In the genomic region with DNA sequence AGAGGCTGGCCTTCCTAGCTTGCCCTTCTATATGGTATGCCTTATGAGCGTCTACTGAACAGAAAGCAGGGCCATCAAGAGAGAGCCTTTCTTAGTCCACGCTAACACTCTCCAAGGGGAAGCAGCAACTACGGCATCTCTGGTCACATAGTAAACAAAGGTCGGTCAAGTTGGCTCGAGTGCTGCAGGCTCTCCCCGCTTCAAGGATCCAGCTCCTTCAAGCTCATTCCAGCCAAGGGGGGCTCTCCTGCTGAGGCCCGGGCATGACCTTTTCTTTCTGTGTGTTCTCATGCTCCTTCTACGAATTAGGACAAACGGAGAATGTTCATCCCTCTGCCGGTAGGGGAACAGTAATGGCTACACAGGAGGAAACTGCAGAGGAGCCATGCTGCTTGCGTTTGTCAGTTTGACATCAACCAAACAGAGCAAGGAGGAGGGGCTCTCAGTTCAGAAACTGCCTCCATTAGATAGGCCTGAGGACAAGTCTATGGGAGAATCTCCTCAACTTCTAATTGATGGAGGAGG, we compare ENCODE assay signal across 23 mouse cellular contexts. TPM values are rescaled to one million over a fixed set of nuclear protein-coding genes. Genes with fewer than 3 reads are reported as not detected.
DNase-seq lines count a peak whose midpoint lies in the region; ATAC-seq and TF ChIP-seq lines count a peak whose summit lies in the region.
"Had no signal": no experiment of that assay in that cellular context is flagged by ENCODE, and none has a peak within 500 bp of the region (broad histone marks: within the 10 kb centered on the region; RNA-seq: fewer than 3 reads in every experiment).

No protein-coding gene starts in this region.

- H3K9me3 ChIP-seq in liver, embryonic 12.5 days (replicated peaks): no peaks in the 10 kb centered on the region
- H3K9me3 ChIP-seq in liver, embryonic 11.5 days (ENCODE audit: control insufficient read depth, low read length): no peaks in the 10 kb centered on the region
- no peaks in the 10 kb centered on the region for H3K9me3 ChIP-seq in midbrain, embryonic 10.5 days (replicated peaks)
- no peaks in the 10 kb centered on the region for H3K9me3 ChIP-seq in midbrain, embryonic 14.5 days (ENCODE audit: control insufficient read depth, low read length)
- no peaks in the 10 kb centered on the region for H3K9me3 ChIP-seq in stomach, postnatal 0 days (ENCODE audit: control insufficient read depth, low read length)
- H3K9me3 ChIP-seq: embryonic facial prominence, embryonic 10.5 days; embryonic facial prominence, embryonic 15.5 days; heart, embryonic 12.5 days; limb, embryonic 12.5 days; megakaryocyte, embryonic 14.5 days; midbrain, embryonic 13.5 days had no signal

- H3K4me1 ChIP-seq in liver, embryonic 12.5 days: peaks cover 57% of the 10 kb centered on the region
- peaks cover 19% of the 10 kb centered on the region for H3K4me1 ChIP-seq in liver, embryonic 11.5 days (replicated peaks; ENCODE audit: control insufficient read depth, insufficient read depth, low read length)
- peaks cover 5% of the 10 kb centered on the region for H3K4me1 ChIP-seq in midbrain, embryonic 10.5 days
- no peaks in the 10 kb centered on the region for H3K4me1 ChIP-seq in midbrain, embryonic 14.5 days (ENCODE audit: control insufficient read depth, insufficient read depth, low read length)
- H3K4me1 ChIP-seq in stomach, postnatal 0 days (replicated peaks; ENCODE audit: control insufficient read depth, insufficient read depth): no peaks in the 10 kb centered on the region

- 0 out of 2 replicates have a peak, but pooled peaks have one; percentile 15 for TF ChIP-seq CTCF in stomach, postnatal 0 days (IDR thresholded peaks at IDR 0.05; ENCODE audit: low read depth)

- no peak for TF ChIP-seq EP300 in stomach, postnatal 0 days (optimal IDR thresholded peaks at IDR 0.05)

- H3K27ac ChIP-seq in liver, embryonic 12.5 days: peak overlapping the region; percentile 43; the same call in 1 of the 2 replicates
- no peak overlapping the region for H3K27ac ChIP-seq in liver, embryonic 11.5 days (ENCODE audit: low read depth, low read length)
- H3K27ac ChIP-seq in midbrain, embryonic 10.5 days (replicated peaks): no peak overlapping the region
- no peak overlapping the region for H3K27ac ChIP-seq in midbrain, embryonic 14.5 days (replicated peaks; ENCODE audit: low read depth, low read length)
- H3K27ac ChIP-seq in stomach, postnatal 0 days (replicated peaks): no peak overlapping the region
- H3K27ac ChIP-seq: embryonic facial prominence, embryonic 10.5 days; embryonic facial prominence, embryonic 15.5 days; hindbrain, embryonic 14.5 days; left cerebral cortex, adult 2 months; limb, embryonic 12.5 days; liver, embryonic 14.5 days; midbrain, embryonic 13.5 days had no signal

- H3K36me3 ChIP-seq in liver, embryonic 12.5 days: peaks cover 95% of the 10 kb centered on the region
- H3K36me3 ChIP-seq in liver, embryonic 11.5 days (ENCODE audit: control insufficient read depth, insufficient read depth, low read length): peaks cover 38% of the 10 kb centered on the region
- H3K36me3 ChIP-seq in midbrain, embryonic 10.5 days: peaks cover 77% of the 10 kb centered on the region
- H3K36me3 ChIP-seq in midbrain, embryonic 14.5 days (ENCODE audit: control insufficient read depth, insufficient read depth, low read length): peaks cover 17% of the 10 kb centered on the region
- H3K36me3 ChIP-seq in stomach, postnatal 0 days (ENCODE audit: control insufficient read depth, insufficient read depth, low read length): peaks cover 10% of the 10 kb centered on the region

- no peak for DNase-seq in liver, embryonic 11.5 days (ENCODE audit: low spot score)
- DNase-seq in midbrain, embryonic 10.5 days (ENCODE audit: low spot score): peak; percentile 10
- no peak for DNase-seq in midbrain, embryonic 14.5 days
- peak; percentile 76 for DNase-seq in ZHBTc4 (ENCODE audit: low read depth, low spot score)
- no peak for DNase-seq in stomach, postnatal 0 days (ENCODE audit: low spot score)
- DNase-seq in embryo, embryonic 9.5 days (ENCODE audit: extremely low spot score): no peak
- DNase-seq: adrenal gland, adult 2 months; gastrocnemius, postnatal 25 days; kidney, adult 9 months had no signal

- ATAC-seq in liver, embryonic 12.5 days: no peak
- ATAC-seq in liver, embryonic 11.5 days (replicated peaks; ENCODE audit: low FRiP score): no peak
- no peak for ATAC-seq in midbrain, embryonic 14.5 days (ENCODE audit: low FRiP score, low TSS enrichment)
- ATAC-seq in stomach, postnatal 0 days (ENCODE audit: low FRiP score, low TSS enrichment): no peak
- ATAC-seq in frontal cortex, adult (ENCODE audit: low TSS enrichment): no peak
- ATAC-seq: forebrain, embryonic 14.5 days; midbrain, embryonic 13.5 days had no signal

- WGBS in liver, embryonic 12.5 days (ENCODE audit: insufficient replicate concordance): 88% methylated on average over 11 of the region's 11 CpGs
- WGBS in liver, embryonic 11.5 days: 83% methylated on average over 11 of the region's 11 CpGs
- WGBS in midbrain, embryonic 10.5 days: 85% methylated on average over 11 of the region's 11 CpGs
- 84% methylated on average over 11 of the region's 11 CpGs for WGBS in midbrain, embryonic 14.5 days
- WGBS in stomach, postnatal 0 days: 76% methylated on average over 11 of the region's 11 CpGs

- no peak overlapping the region for H3K4me2 ChIP-seq in liver, embryonic 12.5 days
- no peak overlapping the region for H3K4me2 ChIP-seq in liver, embryonic 11.5 days
- no peak overlapping the region for H3K4me2 ChIP-seq in midbrain, embryonic 14.5 days (ENCODE audit: low read length)
- H3K4me2 ChIP-seq in stomach, postnatal 0 days (replicated peaks; ENCODE audit: low read depth): no peak overlapping the region
- H3K4me2 ChIP-seq: embryonic facial prominence, embryonic 15.5 days; heart, embryonic 12.5 days; hindbrain, embryonic 14.5 days; limb, embryonic 12.5 days; midbrain, embryonic 13.5 days had no signal

- H3K9ac ChIP-seq in liver, embryonic 12.5 days: no peak overlapping the region
- H3K9ac ChIP-seq in liver, embryonic 11.5 days (ENCODE audit: low read depth, low read length): no peak overlapping the region
- no peak overlapping the region for H3K9ac ChIP-seq in midbrain, embryonic 14.5 days (replicated peaks; ENCODE audit: low read length)
- H3K9ac ChIP-seq in stomach, postnatal 0 days (ENCODE audit: low read length): no peak overlapping the region
- H3K9ac ChIP-seq: embryonic facial prominence, embryonic 15.5 days; heart, embryonic 12.5 days; hindbrain, embryonic 14.5 days; limb, embryonic 12.5 days; liver, embryonic 14.5 days; midbrain, embryonic 13.5 days had no signal

- H3K4me3 ChIP-seq in liver, embryonic 12.5 days: no peak overlapping the region
- no peak overlapping the region for H3K4me3 ChIP-seq in liver, embryonic 11.5 days (ENCODE audit: low read depth, low read length)
- H3K4me3 ChIP-seq in midbrain, embryonic 10.5 days: no peak overlapping the region
- H3K4me3 ChIP-seq in midbrain, embryonic 14.5 days (replicated peaks; ENCODE audit: low read depth, low read length): no peak overlapping the region
- H3K4me3 ChIP-seq in stomach, postnatal 0 days (ENCODE audit: low read depth, low read length): no peak overlapping the region
- H3K4me3 ChIP-seq: embryonic facial prominence, embryonic 10.5 days; embryonic facial prominence, embryonic 15.5 days; heart, embryonic 12.5 days; left cerebral cortex, adult 2 months; limb, embryonic 12.5 days; megakaryocyte, embryonic 14.5 days; midbrain, embryonic 13.5 days had no signal

- H3K27me3 ChIP-seq in liver, embryonic 12.5 days (replicated peaks): no peaks in the 10 kb centered on the region
- no peaks in the 10 kb centered on the region for H3K27me3 ChIP-seq in liver, embryonic 11.5 days (replicated peaks; ENCODE audit: control insufficient read depth, insufficient read depth, low read length)
- no peaks in the 10 kb centered on the region for H3K27me3 ChIP-seq in midbrain, embryonic 10.5 days (ENCODE audit: low read depth, poor library complexity, severe bottlenecking)
- H3K27me3 ChIP-seq in midbrain, embryonic 14.5 days (ENCODE audit: control insufficient read depth, insufficient read depth, low read length): no peaks in the 10 kb centered on the region
- H3K27me3 ChIP-seq in stomach, postnatal 0 days (ENCODE audit: control insufficient read depth, insufficient read depth, low read length): no peaks in the 10 kb centered on the region
- H3K27me3 ChIP-seq: CH12.LX; embryonic facial prominence, embryonic 15.5 days; heart, embryonic 12.5 days; limb, embryonic 12.5 days; megakaryocyte, embryonic 14.5 days; midbrain, embryonic 13.5 days had no signal

RNA-seq across cellular contexts. Expression of gene Pnma1, which starts 15.4 kb away (rescaled TPM):
- polyA plus RNA-seq in liver, embryonic 12.5 days (2016; fragmentation: Nextera tagmentation; extraction: Ambion mirVana): 0.08 and 0.20 TPM in 2 replicates
- polyA plus RNA-seq in liver, embryonic 11.5 days (2014; fragmentation: Nextera tagmentation; extraction: Ambion mirVana): 0.27 and 0.53 TPM in 2 replicates
- polyA plus RNA-seq in midbrain, embryonic 10.5 days (2016; fragmentation: Nextera tagmentation; extraction: Ambion mirVana): 2.1 and 3.3 TPM in 2 replicates
- 5.4 and 6.2 TPM in 2 replicates for polyA plus RNA-seq in midbrain, embryonic 14.5 days (2014; fragmentation: Nextera tagmentation; extraction: Ambion mirVana)
- polyA plus RNA-seq in stomach, postnatal 0 days (2015; fragmentation: Nextera tagmentation; extraction: Ambion mirVana): 0.48 and 0.49 TPM in 2 replicates
- polyA plus RNA-seq: activated CD4-positive, CD25-positive, alpha-beta regulatory T cell, adult 4 months; adrenal gland, adult 2 months had no signal

RNA-seq across cellular contexts. Expression of gene Dnal1, which starts 49.5 kb away (rescaled TPM):
- 0.73 and 1.1 TPM in 2 replicates for polyA plus RNA-seq in liver, embryonic 12.5 days (2016; fragmentation: Nextera tagmentation; extraction: Ambion mirVana)
- polyA plus RNA-seq in liver, embryonic 11.5 days (2014; fragmentation: Nextera tagmentation; extraction: Ambion mirVana): 2.0 and 2.3 TPM in 2 replicates
- 3.6 and 6.1 TPM in 2 replicates for polyA plus RNA-seq in midbrain, embryonic 10.5 days (2016; fragmentation: Nextera tagmentation; extraction: Ambion mirVana)
- 7.0 and 7.8 TPM in 2 replicates for polyA plus RNA-seq in midbrain, embryonic 14.5 days (2014; fragmentation: Nextera tagmentation; extraction: Ambion mirVana)
- polyA plus RNA-seq in stomach, postnatal 0 days (2015; fragmentation: Nextera tagmentation; extraction: Ambion mirVana): 1.2 and 1.7 TPM in 2 replicates

RNA-seq across cellular contexts. Expression of gene Elmsan1, which starts 55.0 kb away (rescaled TPM):
- polyA plus RNA-seq in liver, embryonic 12.5 days (2016; fragmentation: Nextera tagmentation; extraction: Ambion mirVana): 6.9 and 8.0 TPM in 2 replicates
- 12.6 and 13.4 TPM in 2 replicates for polyA plus RNA-seq in liver, embryonic 11.5 days (2014; fragmentation: Nextera tagmentation; extraction: Ambion mirVana)
- 5.9 and 6.3 TPM in 2 replicates for polyA plus RNA-seq in midbrain, embryonic 10.5 days (2016; fragmentation: Nextera tagmentation; extraction: Ambion mirVana)
- 2.7 and 4.3 TPM in 2 replicates for polyA plus RNA-seq in midbrain, embryonic 14.5 days (2014; fragmentation: Nextera tagmentation; extraction: Ambion mirVana)
- 4.0 and 4.1 TPM in 2 replicates for polyA plus RNA-seq in stomach, postnatal 0 days (2015; fragmentation: Nextera tagmentation; extraction: Ambion mirVana)

Comparison
In these comparisons a context has a peak if more than half of its experiments do, and no peak if none do; other contexts are left out.
1. DNase-seq: peak in midbrain, embryonic 10.5 days (single experiment) and ZHBTc4 (single experiment); none in liver, embryonic 11.5 days (single experiment), midbrain, embryonic 14.5 days (single experiment), stomach, postnatal 0 days (single experiment) and embryo, embryonic 9.5 days (single experiment).